ENCODE assay signal across 13 mouse cellular contexts in genomic region chr2:54086254-54086653, GRCm38 (mm10). TPM values are rescaled to one million over a fixed set of nuclear protein-coding genes. Genes with fewer than 3 reads are reported as not detected.
DNase-seq lines count a peak whose midpoint lies in the region.
"Had no signal": no experiment of that assay in that cellular context is flagged by ENCODE, and none has a peak within 500 bp of the region (broad histone marks: within the 10 kb centered on the region; RNA-seq: fewer than 3 reads in every experiment).

No protein-coding gene starts in this region.

- DNase-seq in adrenal gland, postnatal 10 days = peak; percentile 1
- DNase-seq in adrenal gland, postnatal 14 days = no peak
- peak; percentile 50 for DNase-seq in layer of hippocampus, adult 11-12 months (ENCODE audit: low spot score)
- DNase-seq in layer of hippocampus, adult 9-10 months (ENCODE audit: low spot score) = no peak
- peak; percentile 51 to 55 for DNase-seq in layer of hippocampus, adult 8-10 months (ENCODE audit: low spot score in 2 of 2)
- DNase-seq in right cerebral cortex, postnatal 25 days = peak; percentile 62
- no peak for DNase-seq in urinary bladder, postnatal 25 days (ENCODE audit: low spot score)
- no peak for DNase-seq in embryo, embryonic 10.5 days (ENCODE audit: low spot score)
- DNase-seq: adrenal gland, adult 8-10 months; heart, adult 18-20 months; kidney, adult 9 months; thymus, adult 2 months had no signal

RNA-seq across cellular contexts. Expression of gene Rprm, which starts 0.9 kb away (rescaled TPM):
- total RNA-seq in adrenal gland, postnatal 10 days (2021) = 1 to 10 TPM in 1 of 2 experiments, under 1 TPM in 1; 0.48 to 1.8 TPM
- total RNA-seq in adrenal gland, postnatal 14 days (2021) = 0.30 and 1.1 TPM in 2 replicates
- 10 to 100 TPM; 36.7 to 48.7 (median 45.8) TPM for total RNA-seq in layer of hippocampus, adult 8-10 months (2022)
- total RNA-seq: megakaryocyte progenitor cell, adult 5-6 weeks had no signal

Comparison
In these comparisons a context has a peak if more than half of its experiments do, and no peak if none do; other contexts are left out.
1. DNase-seq: peak in adrenal gland, postnatal 10 days (single experiment), layer of hippocampus, adult 11-12 months (single experiment), layer of hippocampus, adult 8-10 months (2 of 2) and right cerebral cortex, postnatal 25 days (single experiment); none in adrenal gland, postnatal 14 days (single experiment), layer of hippocampus, adult 9-10 months (single experiment), urinary bladder, postnatal 25 days (single experiment) and embryo, embryonic 10.5 days (single experiment).
2. RNA of gene Rprm, which starts 0.9 kb away (total RNA-seq): 36.7 to 48.7 TPM in layer of hippocampus, adult 8-10 months; 0.48 to 1.8 TPM in adrenal gland, postnatal 10 days and 0.30 to 1.1 TPM in adrenal gland, postnatal 14 days; every median in the first group is over 10 times any median in the second.